In genomic region chr15:67361012-67361571, GRCm38 (mm10) we compare ENCODE assay signal across 11 mouse cellular contexts.
A peak's percentile ranks its signal among the peaks of the same experiment; 100 is the strongest.
DNase-seq lines count a peak whose midpoint lies in the region; ATAC-seq and TF ChIP-seq lines count a peak whose summit lies in the region.
"Had no signal": no experiment of that assay in that cellular context is flagged by ENCODE, and none has a peak within 500 bp of the region (broad histone marks: within the 10 kb centered on the region; RNA-seq: fewer than 3 reads in every experiment).

No protein-coding gene starts in this region.

- H3K9me3 ChIP-seq in kidney, postnatal 0 days (replicated peaks; ENCODE audit: low read length) = no peaks in the 10 kb centered on the region
- H3K9me3 ChIP-seq in limb, embryonic 14.5 days (ENCODE audit: control insufficient read depth, low read length) = no peaks in the 10 kb centered on the region
- H3K9me3 ChIP-seq: hindbrain, embryonic 10.5 days had no signal

- H3K9ac ChIP-seq in kidney, postnatal 0 days (ENCODE audit: low read depth, low read length) = no peak overlapping the region
- H3K9ac ChIP-seq in limb, embryonic 14.5 days (ENCODE audit: low read depth, low read length, severe bottlenecking) = no peak overlapping the region

- H3K4me3 ChIP-seq in kidney, postnatal 0 days (replicated peaks; ENCODE audit: low read depth, low read length) = no peak overlapping the region
- H3K4me3 ChIP-seq in kidney, adult 2 months (ENCODE audit: insufficient read depth, low read depth, low read length) = no peak overlapping the region
- no peak overlapping the region for H3K4me3 ChIP-seq in limb, embryonic 14.5 days (replicated peaks; ENCODE audit: low read length)
- H3K4me3 ChIP-seq: hindbrain, embryonic 10.5 days had no signal

- peaks cover 5% of the 10 kb centered on the region; the same call in 1 of the 2 replicates for H3K4me1 ChIP-seq in kidney, postnatal 0 days (replicated peaks; ENCODE audit: insufficient read depth, low read length)
- H3K4me1 ChIP-seq in kidney, adult 2 months (ENCODE audit: control insufficient read depth, insufficient read depth, low read length) = no peaks in the 10 kb centered on the region
- peaks cover 6% of the 10 kb centered on the region for H3K4me1 ChIP-seq in limb, embryonic 14.5 days (ENCODE audit: control insufficient read depth, insufficient read depth, low read length)

- H3K27me3 ChIP-seq in kidney, postnatal 0 days (ENCODE audit: insufficient read depth, low read length) = no peaks in the 10 kb centered on the region
- no peaks in the 10 kb centered on the region for H3K27me3 ChIP-seq in kidney, adult 2 months (replicated peaks; ENCODE audit: control insufficient read depth, insufficient read depth, low read length)
- H3K27me3 ChIP-seq in limb, embryonic 14.5 days (ENCODE audit: control insufficient read depth, insufficient read depth, low read length) = no peaks in the 10 kb centered on the region

- no peak for TF ChIP-seq CTCF in kidney, postnatal 0 days (IDR thresholded peaks at IDR 0.05; ENCODE audit: low read depth)
- TF ChIP-seq CTCF in kidney, adult 2 months (conservative IDR thresholded peaks at IDR 0.05; ENCODE audit: insufficient read depth, insufficient read length, low read depth, low read length) = no peak

- WGBS in kidney, postnatal 0 days = 0% methylated on average over 1 of the region's 1 CpGs
- 23% methylated on average over 1 of the region's 1 CpGs for WGBS in kidney, adult 2 months
- 4% methylated on average over 1 of the region's 1 CpGs for WGBS in limb, embryonic 14.5 days

- TF ChIP-seq POLR2A in kidney, adult 2 months (IDR thresholded peaks at IDR 0.05; ENCODE audit: low read depth, low read length) = no peak
- no peak for TF ChIP-seq POLR2A in limb, embryonic 14.5 days (IDR thresholded peaks at IDR 0.05; ENCODE audit: borderline replicate concordance, extremely low read depth, insufficient read depth, insufficient read length)

- peak; percentile 78; the same call in 1 of the 2 replicates for ATAC-seq in kidney, postnatal 0 days (replicated peaks; ENCODE audit: low FRiP score, low read depth)
- peak; percentile 68 for ATAC-seq in CD4-positive, CD25-positive, alpha-beta regulatory T cell, adult 4 months
- peak; percentile 56 for ATAC-seq in limb, embryonic 14.5 days (ENCODE audit: low FRiP score, low read depth)
- no peak for ATAC-seq in megakaryocyte-erythroid progenitor cell, adult 5-6 weeks (replicated peaks; ENCODE audit: low FRiP score, low TSS enrichment, poor library complexity, severe bottlenecking)

- DNase-seq in kidney, postnatal 0 days (ENCODE audit: low spot score) = peak; percentile 67
- DNase-seq in kidney, adult 2 months = no peak
- DNase-seq in embryo, embryonic 10.5 days (ENCODE audit: low spot score) = peak; percentile 33
- DNase-seq in limb, embryonic 14.5 days (ENCODE audit: low spot score) = no peak
- DNase-seq in neural tube, embryonic 10.5 days (ENCODE audit: extremely low spot score, low spot score) = no peak
- DNase-seq: cerebellum, postnatal 36 days; lung, postnatal 14 days; thymus, adult 2 months had no signal

- no peak overlapping the region for H3K4me2 ChIP-seq in kidney, postnatal 0 days (ENCODE audit: low read length)
- no peak overlapping the region for H3K4me2 ChIP-seq in limb, embryonic 14.5 days (replicated peaks; ENCODE audit: low read depth, low read length, severe bottlenecking)

- peak overlapping the region; percentile 31; the same call in 1 of the 2 replicates for H3K27ac ChIP-seq in kidney, postnatal 0 days
- no peak overlapping the region for H3K27ac ChIP-seq in kidney, adult 2 months (ENCODE audit: insufficient read depth, low read depth, low read length)
- peak overlapping the region; percentile 45; the same call in 1 of the 2 replicates for H3K27ac ChIP-seq in limb, embryonic 14.5 days (replicated peaks; ENCODE audit: low read depth, low read length)
- H3K27ac ChIP-seq: hindbrain, embryonic 10.5 days had no signal

- no peaks in the 10 kb centered on the region for H3K36me3 ChIP-seq in kidney, postnatal 0 days (ENCODE audit: insufficient read depth, low read length)
- no peaks in the 10 kb centered on the region for H3K36me3 ChIP-seq in kidney, adult 2 months (ENCODE audit: control insufficient read depth, insufficient read depth, low read length)
- H3K36me3 ChIP-seq in limb, embryonic 14.5 days (ENCODE audit: control insufficient read depth, insufficient read depth, low read length) = no peaks in the 10 kb centered on the region
- H3K36me3 ChIP-seq: hindbrain, embryonic 10.5 days had no signal

Comparison
In these comparisons a context has a peak if more than half of its experiments do, and no peak if none do; other contexts are left out.
1. DNase-seq: peak in kidney, postnatal 0 days (single experiment) and embryo, embryonic 10.5 days (single experiment); none in kidney, adult 2 months (single experiment), limb, embryonic 14.5 days (single experiment) and neural tube, embryonic 10.5 days (single experiment).